Mouse (Mus musculus) embryonic facial prominence, embryonic 12.5 days (tissue): ENCODE results near the gene Spata18. TPM values are rescaled to one million over a fixed set of nuclear protein-coding genes. Genes with fewer than 3 reads are reported as not detected.

Experiments used
- ATAC-seq: fragments of 200-750 bp; cut with Nextera tagmentation; 2 replicates; pipeline ENCODE4 v1.8.0; 2017; ENCODE audit not compliant: insufficient number of reproducible peaks, insufficient read depth, low FRiP score, low TSS enrichment
- H3K27ac ChIP-seq: fragments of 300-500 bp; sonication (generic); 2 replicates; pipeline ENCODE4 v1.5.1; 2016; ENCODE audit warnings: mild to moderate bottlenecking
- H3K27me3 ChIP-seq: fragments of 300-500 bp; sonication (generic); 2 replicates; pipeline ENCODE4 v1.6.1; 2016; ENCODE audit warnings: mild to moderate bottlenecking, moderate library complexity
- H3K36me3 ChIP-seq: fragments of 300-500 bp; sonication (generic); 2 replicates; pipeline ENCODE4 v1.6.1; 2016; ENCODE audit warnings: mild to moderate bottlenecking
- H3K4me1 ChIP-seq: fragments of 300-500 bp; sonication (generic); 2 replicates; pipeline ENCODE4 v1.6.1; 2016
- H3K4me2 ChIP-seq: fragments of 300-500 bp; sonication (generic); replicated peaks from 2 replicates; pipeline ENCODE4 v1.6.1; 2016; ENCODE audit warnings: mild to moderate bottlenecking, moderate library complexity
- H3K4me3 ChIP-seq: fragments of 300-500 bp; sonication (generic); 2 replicates; pipeline ENCODE4 v1.5.1; 2016; ENCODE audit warnings: mild to moderate bottlenecking
- H3K9ac ChIP-seq: fragments of 300-500 bp; sonication (generic); 2 replicates; pipeline ENCODE4 v1.6.1; 2016; ENCODE audit warnings: mild to moderate bottlenecking, moderate library complexity
- H3K9me3 ChIP-seq: fragments of 300-500 bp; sonication (generic); 2 replicates; pipeline ENCODE4 v1.6.1; 2016; ENCODE audit warnings: mild to moderate bottlenecking, moderate library complexity
- WGBS: fragments of 180-500 bp; shearing (Covaris S2); methylation state at CpG from one replicate; pipeline ENCODE4 v1.1.7; 2016; 5-methylcytosine and 5-hydroxymethylcytosine counted together
- polyA plus RNA-seq: library from polyadenylated mRNA; unstranded; fragments of >200 nt; fragmentation: Nextera tagmentation; extraction: Ambion mirVana; gene quantifications from 2 replicates; pipeline ENCODE4 v1.2.1, GENCODE M21; 2016

The Spata18 gene
- polyA plus RNA-seq, 1 experiment from 2014 or later: 0.29 TPM

DNA sequence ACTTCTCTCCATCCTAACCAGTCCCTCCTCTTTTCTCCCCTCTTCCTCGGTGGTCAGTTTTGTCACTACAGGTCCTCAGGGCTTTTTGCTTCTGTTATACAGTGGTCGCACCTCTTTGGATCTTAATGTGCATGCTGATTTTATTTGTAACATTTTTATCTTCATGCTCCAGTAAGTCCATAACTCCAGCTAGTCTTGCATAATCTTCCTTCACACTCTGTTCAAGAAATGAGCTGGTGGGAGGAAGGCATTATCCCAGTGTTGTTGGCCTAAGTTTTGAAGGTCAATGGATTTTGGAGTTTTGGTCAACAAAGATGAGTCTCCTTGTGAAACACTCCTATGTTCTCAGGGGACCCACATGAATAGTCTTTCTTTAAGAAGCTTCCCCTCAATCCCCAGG, 16.7 kb downstream of the Spata18 start:
- H3K4me3 ChIP-seq: no peak overlapping the region
- no peaks in the 10 kb centered on the region for H3K36me3 ChIP-seq
- H3K4me1 ChIP-seq: no peaks in the 10 kb centered on the region
- WGBS: 83% methylated on average over 2 of the region's 2 CpGs
- no peak for ATAC-seq
- no peak overlapping the region for H3K4me2 ChIP-seq
- no peak overlapping the region for H3K9ac ChIP-seq
- H3K27ac ChIP-seq: no peak overlapping the region
- 0 out of 2 replicates have a peak, but pooled peaks cover 6% of the 10 kb centered on the region for H3K27me3 ChIP-seq
- no peaks in the 10 kb centered on the region for H3K9me3 ChIP-seq

DNA sequence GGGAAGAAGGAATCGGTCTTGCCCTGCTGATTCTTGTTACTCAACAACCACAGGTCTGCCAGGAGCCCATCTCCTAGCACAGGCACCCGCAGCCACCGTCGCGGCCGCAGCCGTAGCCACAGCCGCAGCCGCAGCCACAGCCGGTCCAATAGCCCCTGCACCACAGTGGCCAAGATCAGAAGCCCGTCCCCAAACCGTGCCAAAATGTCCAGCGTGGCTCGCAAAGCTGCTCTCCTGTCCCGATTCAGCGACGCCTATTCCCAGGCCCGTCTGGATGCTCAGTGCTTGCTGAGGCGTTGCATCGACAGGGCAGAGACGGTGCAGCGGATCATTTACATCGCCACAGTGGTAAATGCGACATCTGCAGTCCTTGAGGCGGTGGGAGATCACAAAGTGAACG, 18.2 kb downstream of the Spata18 start:
- no peak for ATAC-seq
- Histone ChIP-seq H3K4me2 (peak overlapping the region; percentile 25; the same call in 1 of the 2 replicates), H3K27ac (no peak overlapping the region), H3K9ac (no peak overlapping the region), H3K27me3 (0 out of 2 replicates have a peak, but pooled peaks cover 6% of the 10 kb centered on the region), H3K4me1 (no peaks in the 10 kb centered on the region), H3K9me3 (no peaks in the 10 kb centered on the region), H3K4me3 (no peak overlapping the region), H3K36me3 (no peaks in the 10 kb centered on the region)
- 54% methylated on average over 26 of the region's 26 CpGs for WGBS

DNA sequence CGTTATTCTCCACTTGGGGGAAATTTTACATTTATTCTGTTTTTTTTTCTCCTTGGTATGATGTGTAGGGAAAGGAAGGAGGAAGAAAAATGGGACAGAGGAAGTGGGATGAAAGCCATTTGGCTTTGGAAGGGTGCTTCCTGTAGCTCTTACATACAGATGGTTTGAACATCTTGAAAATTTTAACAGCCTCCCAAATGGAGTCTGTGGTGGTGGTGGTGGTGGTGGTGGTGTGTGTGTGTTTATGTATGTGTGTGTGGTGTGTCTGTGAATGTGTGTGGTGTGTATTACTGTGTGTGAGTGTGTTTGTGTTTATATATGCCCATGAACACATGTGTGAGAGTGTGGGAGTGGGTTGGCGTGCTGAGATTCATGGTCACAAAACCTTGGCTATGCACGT, 24.4 kb downstream of the Spata18 start:
- H3K9me3 ChIP-seq: no peaks in the 10 kb centered on the region
- no peaks in the 10 kb centered on the region for H3K27me3 ChIP-seq
- H3K9ac ChIP-seq: no peak overlapping the region
- 0 out of 2 replicates have a peak, but pooled peaks cover 2% of the 10 kb centered on the region for H3K4me1 ChIP-seq
- ATAC-seq: no peak
- no peaks in the 10 kb centered on the region for H3K36me3 ChIP-seq
- H3K4me3 ChIP-seq: no peak overlapping the region
- H3K4me2 ChIP-seq: no peak overlapping the region
- no peak overlapping the region for H3K27ac ChIP-seq
- WGBS: 94% methylated on average over 3 of the region's 3 CpGs

DNA sequence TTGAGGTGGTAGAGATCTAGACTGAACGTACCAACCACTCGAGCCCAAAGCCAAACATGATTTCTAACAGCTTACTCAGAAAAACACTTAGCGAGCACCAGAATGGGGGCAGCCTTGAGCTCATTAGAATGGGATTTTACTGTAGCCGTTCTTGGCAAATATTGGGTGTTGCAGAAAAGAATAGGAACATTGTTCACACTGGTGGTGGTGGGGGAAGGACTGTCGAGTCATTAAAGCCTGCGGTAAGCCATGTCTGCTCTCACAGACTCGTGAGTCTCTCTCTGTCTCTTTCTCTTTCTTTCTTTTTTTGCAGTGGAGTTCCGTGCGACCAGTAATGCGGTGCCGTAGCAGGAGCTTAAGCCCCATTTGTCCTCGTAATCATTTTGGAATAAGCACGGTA, 25.4 kb downstream of the Spata18 start:
- no peak overlapping the region for H3K27ac ChIP-seq
- no peak for ATAC-seq
- no peak overlapping the region for H3K4me3 ChIP-seq

DNA sequence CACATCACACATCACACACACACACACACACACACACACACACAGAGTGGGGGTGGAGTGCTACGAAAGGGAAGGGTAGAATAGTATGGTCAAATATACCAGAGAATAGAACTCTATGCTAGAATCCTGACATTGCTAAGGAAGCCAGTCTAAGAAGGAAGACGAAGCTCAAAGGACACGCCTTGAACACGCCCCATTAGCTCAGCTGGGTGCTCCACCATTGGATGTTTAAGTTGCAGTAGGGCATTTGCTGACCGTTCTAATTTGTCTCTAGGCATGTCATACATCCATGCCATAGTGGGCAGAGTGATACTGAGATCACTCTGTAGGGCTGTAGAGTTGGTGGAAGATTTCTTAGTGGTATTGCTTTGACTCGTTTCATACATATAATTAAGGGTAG, 32.0 kb downstream of the Spata18 start:
- WGBS: 83% methylated on average over 6 of the region's 6 CpGs

More for the DNA sequence above, 25.4 kb downstream of the Spata18 start:
- Histone ChIP-seq H3K27me3 (no peaks in the 10 kb centered on the region), H3K36me3 (no peaks in the 10 kb centered on the region), H3K9ac (no peak overlapping the region), H3K9me3 (no peaks in the 10 kb centered on the region), H3K4me2 (no peak overlapping the region), H3K4me1 (0 out of 2 replicates have a peak, but pooled peaks cover 2% of the 10 kb centered on the region)
- 53% methylated on average over 13 of the region's 13 CpGs for WGBS

DNA sequence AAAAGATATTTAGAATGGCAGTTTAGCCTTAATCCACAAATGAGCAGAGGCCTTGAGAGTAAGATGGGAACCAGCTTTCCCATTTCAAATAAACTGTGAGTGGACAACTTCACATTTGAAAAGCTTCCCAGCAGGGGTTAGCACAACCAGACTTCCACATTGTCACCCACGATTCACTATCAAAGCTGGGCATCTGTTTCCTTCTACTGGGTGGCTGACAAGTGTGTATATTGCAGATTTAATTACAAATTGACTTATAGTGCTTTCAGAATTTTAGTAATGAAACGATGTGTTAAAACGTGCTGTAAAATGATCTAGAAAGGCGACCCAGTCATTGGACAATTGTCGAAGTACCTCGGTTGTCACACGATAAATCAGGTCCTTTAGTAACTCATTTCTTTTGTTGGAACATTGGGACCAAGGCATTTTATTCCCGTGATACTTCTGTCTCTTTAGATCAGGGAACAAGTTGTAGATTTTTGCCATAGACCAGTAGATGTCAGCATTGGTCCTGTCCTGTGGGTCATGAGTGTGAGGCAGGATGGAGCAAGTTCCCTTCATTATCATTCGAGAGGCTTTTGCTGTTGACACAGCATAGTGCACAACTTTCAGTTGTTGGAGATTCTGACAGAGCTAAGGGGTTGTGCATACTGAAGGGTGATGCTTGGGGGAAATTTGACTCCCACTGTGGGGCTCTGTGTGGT, 32.7 kb downstream of the Spata18 start:
- WGBS: 55% methylated on average over 9 of the region's 9 CpGs
- Histone ChIP-seq H3K9me3 (no peaks in the 10 kb centered on the region), H3K4me1 (0 out of 2 replicates have a peak, but pooled peaks cover 3% of the 10 kb centered on the region), H3K27ac (no peak overlapping the region), H3K27me3 (no peaks in the 10 kb centered on the region), H3K9ac (no peak overlapping the region), H3K36me3 (no peaks in the 10 kb centered on the region), H3K4me3 (no peak overlapping the region), H3K4me2 (no peak overlapping the region)
- no peak for ATAC-seq

More for the DNA sequence above, 32.0 kb downstream of the Spata18 start:
- Histone ChIP-seq H3K4me2 (no peak overlapping the region), H3K27ac (no peak overlapping the region), H3K4me3 (no peak overlapping the region), H3K27me3 (no peaks in the 10 kb centered on the region), H3K9ac (no peak overlapping the region), H3K36me3 (no peaks in the 10 kb centered on the region), H3K9me3 (no peaks in the 10 kb centered on the region), H3K4me1 (0 out of 2 replicates have a peak, but pooled peaks cover 3% of the 10 kb centered on the region)
- ATAC-seq: no peak

DNA sequence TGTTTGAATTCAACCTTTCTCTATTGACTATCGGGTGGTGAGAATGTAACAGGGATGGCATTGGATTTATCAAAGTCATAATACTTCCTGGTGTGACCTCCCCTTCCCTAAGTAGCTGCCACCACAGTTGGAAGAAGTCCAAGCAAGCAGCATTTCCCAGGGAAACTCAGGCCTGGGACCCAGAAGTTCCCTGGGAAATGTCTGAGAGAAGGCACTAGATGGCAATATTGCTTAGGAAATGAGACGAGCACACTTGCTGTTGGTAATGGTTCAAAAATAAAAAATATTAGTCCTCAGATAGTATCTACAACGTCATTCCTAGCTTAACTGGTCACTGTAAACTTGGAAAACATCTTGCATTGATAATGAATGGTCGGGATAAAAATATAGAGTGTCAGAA, 35.0 kb downstream of the Spata18 start:
- Histone ChIP-seq H3K9me3 (no peaks in the 10 kb centered on the region), H3K27ac (no peak overlapping the region), H3K4me3 (no peak overlapping the region), H3K9ac (no peak overlapping the region), H3K36me3 (no peaks in the 10 kb centered on the region), H3K4me1 (0 out of 2 replicates have a peak, but pooled peaks cover 7% of the 10 kb centered on the region), H3K4me2 (no peak overlapping the region), H3K27me3 (no peaks in the 10 kb centered on the region)
- no peak for ATAC-seq
- 28% methylated on average over 4 of the region's 4 CpGs for WGBS

DNA sequence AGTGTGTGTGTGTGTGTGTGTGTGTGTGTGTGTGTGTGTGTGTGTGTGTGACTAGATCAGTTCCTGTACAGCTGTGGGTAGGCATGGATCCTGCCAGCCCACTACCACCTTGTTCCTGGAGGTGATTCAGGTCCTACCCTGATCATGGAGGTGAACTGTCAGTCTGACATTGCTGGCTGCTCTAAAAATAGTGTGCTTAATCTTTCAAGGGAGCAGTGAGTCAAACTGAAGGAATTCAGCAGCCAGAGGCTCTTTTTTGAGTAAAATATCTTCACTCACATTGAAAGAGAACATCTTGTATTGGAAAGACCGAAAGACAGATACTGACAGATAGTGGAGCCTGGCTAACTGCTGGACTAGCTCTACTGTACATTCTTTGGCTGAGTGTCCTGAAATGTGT, 37.4 kb downstream of the Spata18 start:
- no peak for ATAC-seq
- 65% methylated on average over 1 of the region's 1 CpGs for WGBS
- no peak overlapping the region for H3K27ac ChIP-seq

DNA sequence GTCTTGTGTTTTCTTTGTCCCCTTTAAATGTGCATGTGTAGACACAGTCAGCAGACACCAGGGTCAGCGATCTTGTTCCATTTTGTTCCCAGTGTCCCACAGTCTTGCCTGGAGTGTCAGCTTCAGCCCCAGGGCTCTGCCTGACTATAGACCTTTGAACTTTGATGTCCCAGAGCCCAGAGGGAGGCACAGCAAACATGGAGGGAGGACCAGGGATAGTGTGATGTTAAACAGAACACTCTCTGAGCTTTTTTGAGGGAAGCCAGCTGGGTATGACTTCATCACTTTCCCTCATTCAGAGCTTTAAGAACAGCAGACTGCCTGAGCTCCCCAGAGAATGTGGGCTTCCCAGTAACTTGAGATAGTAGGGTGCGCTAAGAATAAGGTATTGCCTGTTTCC, 39.0 kb downstream of the Spata18 start:
- no peak overlapping the region for H3K4me2 ChIP-seq
- no peak overlapping the region for H3K27ac ChIP-seq
- no peaks in the 10 kb centered on the region for H3K9me3 ChIP-seq
- H3K9ac ChIP-seq: no peak overlapping the region
- no peak overlapping the region for H3K4me3 ChIP-seq
- H3K36me3 ChIP-seq: no peaks in the 10 kb centered on the region
- H3K27me3 ChIP-seq: no peaks in the 10 kb centered on the region
- 65% methylated on average over 2 of the region's 2 CpGs for WGBS
- peaks cover 16% of the 10 kb centered on the region; the same call in 1 of the 2 replicates for H3K4me1 ChIP-seq
- ATAC-seq: peak; percentile 44

More for the DNA sequence above, 37.4 kb downstream of the Spata18 start:
- Histone ChIP-seq H3K4me2 (no peak overlapping the region), H3K4me3 (no peak overlapping the region), H3K36me3 (no peaks in the 10 kb centered on the region), H3K27me3 (no peaks in the 10 kb centered on the region), H3K9ac (no peak overlapping the region), H3K9me3 (no peaks in the 10 kb centered on the region), H3K4me1 (0 out of 2 replicates have a peak, but pooled peaks cover 7% of the 10 kb centered on the region)

DNA sequence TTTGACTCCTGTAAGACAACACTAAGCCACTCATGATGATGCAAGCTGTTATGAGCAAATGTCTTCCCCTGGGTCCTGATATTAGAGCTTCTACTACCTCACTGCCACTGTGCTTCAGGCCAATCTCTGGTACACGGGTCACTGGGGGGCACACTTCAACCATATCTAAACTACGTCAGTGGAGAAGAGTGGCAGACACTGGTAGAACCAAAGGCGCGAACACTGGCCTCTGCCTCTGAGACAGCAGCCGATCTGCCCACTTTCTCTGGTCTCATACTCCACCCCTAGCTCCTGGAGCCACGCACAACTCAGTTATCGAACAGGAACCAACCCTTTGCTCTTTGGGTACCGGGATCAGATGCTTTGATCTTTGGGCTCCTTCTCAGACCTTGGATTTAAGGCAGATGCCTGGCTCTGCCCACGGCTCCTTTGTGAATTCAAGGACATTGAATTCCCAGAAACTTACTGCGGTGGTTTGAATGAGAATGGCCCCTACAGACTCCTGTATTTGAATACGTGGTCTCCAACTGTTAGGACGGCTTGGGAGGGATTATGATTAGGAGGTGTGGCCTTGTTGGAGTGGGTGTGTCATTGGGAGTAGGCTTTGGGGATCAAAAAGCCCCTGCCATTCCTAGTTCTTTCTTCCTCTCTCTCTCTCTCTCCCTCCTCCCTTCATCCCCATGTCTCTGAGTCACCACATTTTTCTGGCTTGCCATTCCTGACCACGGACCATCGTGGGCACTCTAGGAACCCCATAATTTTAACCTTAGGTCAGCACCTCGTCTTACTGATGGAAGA, 40.7 kb downstream of the Spata18 start:
- no peaks in the 10 kb centered on the region for H3K27me3 ChIP-seq
- no peak overlapping the region for H3K4me3 ChIP-seq
- H3K4me2 ChIP-seq: no peak overlapping the region
- whole genome bisulfite sequencing: 38% methylated on average over 15 of the region's 15 CpGs
- no peaks in the 10 kb centered on the region for H3K36me3 ChIP-seq
- ATAC-seq: no peak
- H3K27ac ChIP-seq: no peak overlapping the region
- H3K9me3 ChIP-seq: no peaks in the 10 kb centered on the region
- H3K4me1 ChIP-seq: peaks cover 16% of the 10 kb centered on the region; the same call in 1 of the 2 replicates
- no peak overlapping the region for H3K9ac ChIP-seq

DNA sequence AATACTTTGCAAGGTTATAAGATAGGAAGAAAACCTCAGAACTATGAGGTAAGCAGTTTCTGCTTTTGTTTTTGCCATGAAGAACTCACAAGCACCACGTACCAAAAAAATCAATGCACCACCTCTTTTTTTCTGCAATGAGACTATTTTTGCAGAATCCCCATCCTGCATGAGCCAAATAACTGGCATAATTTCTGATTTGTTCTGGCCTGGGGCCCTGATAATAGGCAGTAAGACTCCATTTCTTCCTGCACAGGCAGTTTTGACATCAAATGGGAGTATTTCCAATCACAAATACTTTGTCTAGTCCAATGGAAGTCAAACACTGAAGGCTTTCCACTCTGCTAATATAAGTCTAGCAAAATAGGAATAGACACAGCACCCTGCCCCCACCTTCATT, 42.6 kb downstream of the Spata18 start:
- WGBS: 50% methylated on average over 1 of the region's 1 CpGs
- Histone ChIP-seq H3K4me3 (no peak overlapping the region), H3K4me2 (no peak overlapping the region), H3K9ac (no peak overlapping the region), H3K36me3 (no peaks in the 10 kb centered on the region), H3K4me1 (peaks cover 13% of the 10 kb centered on the region; the same call in 1 of the 2 replicates), H3K27me3 (no peaks in the 10 kb centered on the region), H3K27ac (no peak overlapping the region), H3K9me3 (no peaks in the 10 kb centered on the region)
- no peak for ATAC-seq
